In the genomic region with DNA sequence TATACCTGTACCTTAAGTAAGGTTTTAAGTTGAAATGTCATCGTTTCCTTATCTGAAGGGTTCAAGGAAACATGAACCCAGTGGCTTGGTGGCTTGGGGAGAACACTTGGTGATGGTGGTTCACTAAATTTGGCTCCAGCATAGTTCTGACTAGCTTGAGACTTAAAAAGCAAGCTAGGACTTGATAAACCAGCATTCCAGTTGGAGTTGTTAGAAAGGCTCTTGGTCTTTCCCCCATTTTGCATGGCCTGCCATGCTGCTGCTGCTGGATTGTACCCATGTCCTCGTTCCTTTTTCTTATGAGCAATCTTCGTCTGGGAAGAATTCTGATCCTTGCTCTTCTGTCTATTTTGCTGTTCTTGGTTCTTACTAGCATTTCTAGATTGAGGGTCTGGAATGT, we compare ENCODE assay signal across 8 mouse cellular contexts. TPM values are rescaled to one million over a fixed set of nuclear protein-coding genes. Genes with fewer than 3 reads are reported as not detected.
DNase-seq lines count a peak whose midpoint lies in the region; ATAC-seq and TF ChIP-seq lines count a peak whose summit lies in the region.

No protein-coding gene starts in this region.

- TF ChIP-seq POLR2A in spleen, adult 2 months (IDR thresholded peaks at IDR 0.05; ENCODE audit: low read depth, low read length): no peak

- H3K4me1 ChIP-seq in spleen, adult 2 months (ENCODE audit: control insufficient read depth, insufficient read depth, insufficient read length): peaks cover 27% of the 10 kb centered on the region
- H3K4me1 ChIP-seq in liver, embryonic 12.5 days: peaks cover 65% of the 10 kb centered on the region

- no peaks in the 10 kb centered on the region for H3K27me3 ChIP-seq in spleen, adult 2 months (ENCODE audit: control insufficient read depth, insufficient read depth, low read length)
- H3K27me3 ChIP-seq in liver, embryonic 12.5 days (replicated peaks): no peaks in the 10 kb centered on the region

- no peak for ATAC-seq in CD4-positive, CD25-positive, alpha-beta regulatory T cell, adult 4 months
- no peak for ATAC-seq in liver, embryonic 12.5 days

- no peak overlapping the region for H3K27ac ChIP-seq in spleen, adult 2 months (ENCODE audit: insufficient read depth, low read length)
- H3K27ac ChIP-seq in liver, embryonic 12.5 days: peak overlapping the region; percentile 96

- peak overlapping the region; percentile 85 for H3K9ac ChIP-seq in liver, embryonic 12.5 days

- no peak for TF ChIP-seq CTCF in spleen, adult 2 months (IDR thresholded peaks at IDR 0.05; ENCODE audit: extremely low read depth, insufficient read depth, insufficient read length, insufficient replicate concordance)

- 44% methylated on average over 3 of the region's 3 CpGs for WGBS in spleen, adult 2 months
- 37% methylated on average over 3 of the region's 3 CpGs for WGBS in liver, embryonic 12.5 days (ENCODE audit: insufficient replicate concordance)

- no peaks in the 10 kb centered on the region for H3K9me3 ChIP-seq in liver, embryonic 12.5 days (replicated peaks)

- peak overlapping the region; percentile 79 for H3K4me2 ChIP-seq in liver, embryonic 12.5 days

- peak; percentile 13 for DNase-seq in CD4-positive, CD25-positive, alpha-beta regulatory T cell, adult 2 months (ENCODE audit: low read depth, low spot score)
- DNase-seq in spleen, adult 2 months (ENCODE audit: low read depth in 1 of 2, low spot score in 2 of 2): no peak
- no peak for DNase-seq in spleen, adult 18-20 months
- DNase-seq in testis, postnatal 10 days (ENCODE audit: low spot score): peak; percentile 32
- DNase-seq in cerebellum, postnatal 36 days: no peak
- DNase-seq in adrenal gland, postnatal 25 days: no peak

- peak overlapping the region; percentile 66 for H3K4me3 ChIP-seq in spleen, adult 2 months (ENCODE audit: extremely low read depth, insufficient read depth, insufficient read length)
- H3K4me3 ChIP-seq in liver, embryonic 12.5 days: peak overlapping the region; percentile 72

- H3K36me3 ChIP-seq in spleen, adult 2 months (ENCODE audit: control insufficient read depth, insufficient read depth, low read length): peaks cover 18% of the 10 kb centered on the region
- peaks cover 42% of the 10 kb centered on the region for H3K36me3 ChIP-seq in liver, embryonic 12.5 days

RNA-seq across cellular contexts. Expression of a gene that starts 1.6 kb away (rescaled TPM):
- polyA plus RNA-seq in CD4-positive, CD25-positive, alpha-beta regulatory T cell, adult 4 months (2017; shearing (Covaris generic)): 100 to 1,000 TPM; 206 to 221 TPM
- polyA plus RNA-seq in spleen, adult 2 months (2012; rRNA removed): 12.2 and 14.7 TPM in 2 replicates
- 91.1 and 98.9 TPM in 2 replicates for polyA plus RNA-seq in liver, embryonic 12.5 days (2016; fragmentation: Nextera tagmentation; extraction: Ambion mirVana)
- 118 and 134 TPM in 2 replicates for total RNA-seq in adrenal gland, postnatal 25 days (2021)

RNA-seq across cellular contexts. Expression of a gene that starts 16.5 kb away (rescaled TPM):
- polyA plus RNA-seq in CD4-positive, CD25-positive, alpha-beta regulatory T cell, adult 4 months (2017; shearing (Covaris generic)): 100 to 1,000 TPM; 195 to 208 TPM
- polyA plus RNA-seq in spleen, adult 2 months (2012; rRNA removed): 68.0 and 109 TPM in 2 replicates
- polyA plus RNA-seq in liver, embryonic 12.5 days (2016; fragmentation: Nextera tagmentation; extraction: Ambion mirVana): 157 TPM in 2 replicates
- 125 and 168 TPM in 2 replicates for total RNA-seq in adrenal gland, postnatal 25 days (2021)

RNA-seq across cellular contexts. Expression of a gene that starts 23.2 kb away (rescaled TPM):
- polyA plus RNA-seq in CD4-positive, CD25-positive, alpha-beta regulatory T cell, adult 4 months (2017; shearing (Covaris generic)): 10 to 100 TPM in 1 of 2 experiments, 1 to 10 TPM in 1; 7.5 to 17.0 TPM
- 44.8 and 47.2 TPM in 2 replicates for polyA plus RNA-seq in spleen, adult 2 months (2012; rRNA removed)
- 3.9 and 4.3 TPM in 2 replicates for polyA plus RNA-seq in liver, embryonic 12.5 days (2016; fragmentation: Nextera tagmentation; extraction: Ambion mirVana)
- total RNA-seq in adrenal gland, postnatal 25 days (2021): 1.7 and 2.2 TPM in 2 replicates

RNA-seq across cellular contexts. Expression of a gene that starts 48.5 kb away (rescaled TPM):
- polyA plus RNA-seq in CD4-positive, CD25-positive, alpha-beta regulatory T cell, adult 4 months (2017; shearing (Covaris generic)): 10 to 100 TPM; 83.9 to 95.9 TPM
- polyA plus RNA-seq in spleen, adult 2 months (2012; rRNA removed): 45.7 TPM in 2 replicates
- polyA plus RNA-seq in liver, embryonic 12.5 days (2016; fragmentation: Nextera tagmentation; extraction: Ambion mirVana): 22.2 and 23.8 TPM in 2 replicates
- total RNA-seq in adrenal gland, postnatal 25 days (2021): 87.8 and 93.9 TPM in 2 replicates

Comparison
In these comparisons a context has a peak if more than half of its experiments do, and no peak if none do; other contexts are left out.
1. DNase-seq: peak in CD4-positive, CD25-positive, alpha-beta regulatory T cell, adult 2 months (single experiment) and testis, postnatal 10 days (single experiment); none in spleen, adult 2 months (0 of 2), spleen, adult 18-20 months (0 of 2), cerebellum, postnatal 36 days (0 of 2) and adrenal gland, postnatal 25 days (single experiment).